Mouse (Mus musculus) embryonic facial prominence, embryonic 12.5 days (tissue): Measurements from ENCODE around the gene Pou2f2. TPM values are rescaled to one million over a fixed set of nuclear protein-coding genes. Genes with fewer than 3 reads are reported as not detected.

Experiments
- ATAC-seq: fragments of 200-750 bp; cut with Nextera tagmentation; 2 replicates; pipeline ENCODE4 v1.8.0; 2017; ENCODE audit not compliant: insufficient number of reproducible peaks, insufficient read depth, low FRiP score, low TSS enrichment
- H3K27ac ChIP-seq: fragments of 300-500 bp; sonication (generic); 2 replicates; pipeline ENCODE4 v1.5.1; 2016; ENCODE audit warnings: mild to moderate bottlenecking
- H3K27me3 ChIP-seq: fragments of 300-500 bp; sonication (generic); 2 replicates; pipeline ENCODE4 v1.6.1; 2016; ENCODE audit warnings: mild to moderate bottlenecking, moderate library complexity
- H3K36me3 ChIP-seq: fragments of 300-500 bp; sonication (generic); 2 replicates; pipeline ENCODE4 v1.6.1; 2016; ENCODE audit warnings: mild to moderate bottlenecking
- H3K4me1 ChIP-seq: fragments of 300-500 bp; sonication (generic); 2 replicates; pipeline ENCODE4 v1.6.1; 2016
- H3K4me2 ChIP-seq: fragments of 300-500 bp; sonication (generic); replicated peaks from 2 replicates; pipeline ENCODE4 v1.6.1; 2016; ENCODE audit warnings: mild to moderate bottlenecking, moderate library complexity
- H3K4me3 ChIP-seq: fragments of 300-500 bp; sonication (generic); 2 replicates; pipeline ENCODE4 v1.5.1; 2016; ENCODE audit warnings: mild to moderate bottlenecking
- H3K9ac ChIP-seq: fragments of 300-500 bp; sonication (generic); 2 replicates; pipeline ENCODE4 v1.6.1; 2016; ENCODE audit warnings: mild to moderate bottlenecking, moderate library complexity
- H3K9me3 ChIP-seq: fragments of 300-500 bp; sonication (generic); 2 replicates; pipeline ENCODE4 v1.6.1; 2016; ENCODE audit warnings: mild to moderate bottlenecking, moderate library complexity
- WGBS: fragments of 180-500 bp; shearing (Covaris S2); methylation state at CpG from one replicate; pipeline ENCODE4 v1.1.7; 2016; 5-methylcytosine and 5-hydroxymethylcytosine counted together
- polyA plus RNA-seq: library from polyadenylated mRNA; unstranded; fragments of >200 nt; fragmentation: Nextera tagmentation; extraction: Ambion mirVana; gene quantifications from 2 replicates; pipeline ENCODE4 v1.2.1, GENCODE M21; 2016

The Pou2f2 gene
- polyA plus RNA-seq, 1 experiment from 2014 or later: 3.2 TPM

DNA sequence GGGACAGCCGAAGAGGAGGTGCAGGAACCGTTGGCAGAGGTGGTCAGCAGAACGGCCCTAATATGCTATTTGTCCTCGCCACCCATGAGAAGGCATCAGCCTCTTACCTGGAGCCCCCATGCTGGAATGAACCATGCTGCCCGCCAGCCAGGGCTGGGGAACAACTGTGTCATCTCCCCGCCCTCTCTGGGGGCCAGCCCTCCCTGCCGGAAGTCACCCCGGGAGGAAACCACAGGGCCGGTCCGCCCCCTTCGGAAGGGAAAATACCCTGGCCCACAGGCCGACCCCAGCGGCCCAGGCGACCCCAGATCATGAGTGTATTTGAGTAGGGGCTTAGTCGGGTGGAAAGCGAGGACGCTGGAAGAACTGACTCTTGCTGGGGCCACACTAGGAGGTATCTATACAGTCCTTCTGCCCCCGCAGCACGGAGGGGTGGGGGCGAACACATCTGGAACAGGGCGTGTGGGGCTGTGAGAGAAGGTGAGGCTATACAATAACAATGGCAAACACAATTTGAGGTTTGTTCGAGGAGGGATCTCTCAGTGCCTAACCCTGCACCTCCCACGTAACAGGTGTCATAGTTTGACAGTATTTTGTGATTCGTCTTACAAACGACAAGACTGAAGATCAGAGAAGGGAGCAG is 47.1 kb downstream of the Pou2f2 start:
- H3K27ac ChIP-seq: no peak overlapping the region
- no peak overlapping the region for H3K4me3 ChIP-seq
- H3K36me3 ChIP-seq: no peaks in the 10 kb centered on the region
- 7% methylated on average over 25 of the region's 25 CpGs for WGBS
- ATAC-seq: no peak
- H3K4me1 ChIP-seq: 0 out of 2 replicates have a peak, but pooled peaks cover 6% of the 10 kb centered on the region
- no peaks in the 10 kb centered on the region for H3K9me3 ChIP-seq
- peaks cover 61% of the 10 kb centered on the region for H3K27me3 ChIP-seq
- 0 out of 2 replicates have a peak overlapping the region, but pooled peaks have one; percentile 12 for H3K9ac ChIP-seq
- no peak overlapping the region; the same call in 1 of the 2 replicates for H3K4me2 ChIP-seq

DNA sequence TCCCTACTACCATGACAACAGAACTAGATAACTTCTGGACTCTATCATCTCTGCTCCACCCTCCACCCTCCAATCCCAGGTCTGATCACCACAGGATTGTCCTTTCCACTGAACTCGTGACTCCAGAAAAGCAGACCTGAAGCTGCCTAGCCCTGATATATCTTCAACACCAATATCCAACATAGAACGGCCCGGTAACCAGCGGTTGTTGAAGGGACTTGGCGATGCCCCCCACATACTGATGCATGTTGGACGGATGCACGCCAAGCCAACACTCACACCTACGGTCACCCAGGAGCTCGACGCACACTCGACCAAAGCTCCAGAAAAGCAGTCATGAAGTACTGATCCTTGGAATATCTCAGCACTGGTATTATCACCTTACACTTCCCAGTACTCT is 48.3 kb downstream of the Pou2f2 start:
- WGBS: 89% methylated on average over 11 of the region's 11 CpGs
- ATAC-seq: no peak
- no peak overlapping the region for H3K4me3 ChIP-seq
- no peak overlapping the region for H3K9ac ChIP-seq
- H3K4me1 ChIP-seq: 0 out of 2 replicates have a peak, but pooled peaks cover 6% of the 10 kb centered on the region
- no peak overlapping the region for H3K4me2 ChIP-seq
- H3K36me3 ChIP-seq: no peaks in the 10 kb centered on the region
- no peak overlapping the region for H3K27ac ChIP-seq
- no peaks in the 10 kb centered on the region for H3K9me3 ChIP-seq
- H3K27me3 ChIP-seq: peaks cover 58% of the 10 kb centered on the region

- no peak overlapping the region for H3K9ac ChIP-seq
- no peak for ATAC-seq
- no peaks in the 10 kb centered on the region for H3K36me3 ChIP-seq
- H3K9me3 ChIP-seq: no peaks in the 10 kb centered on the region
- no peak overlapping the region for H3K27ac ChIP-seq
- 70% methylated on average over 11 of the region's 11 CpGs for WGBS
- no peak overlapping the region for H3K4me2 ChIP-seq
- H3K4me3 ChIP-seq: no peak overlapping the region
- H3K4me1 ChIP-seq: 0 out of 2 replicates have a peak, but pooled peaks cover 6% of the 10 kb centered on the region
- H3K27me3 ChIP-seq: peaks cover 51% of the 10 kb centered on the region
These were observed 49.0 kb downstream of the Pou2f2 start for GRCm38 (mm10) chr7:25130565-25130964.

- Histone ChIP-seq H3K36me3 (no peaks in the 10 kb centered on the region), H3K27ac (no peak overlapping the region), H3K9ac (no peak overlapping the region; the same call in 1 of the 2 replicates), H3K4me3 (no peak overlapping the region), H3K9me3 (no peaks in the 10 kb centered on the region), H3K4me2 (no peak overlapping the region), H3K4me1 (0 out of 2 replicates have a peak, but pooled peaks cover 6% of the 10 kb centered on the region), H3K27me3 (peaks cover 40% of the 10 kb centered on the region)
- WGBS: 61% methylated on average over 12 of the region's 13 CpGs
- no peak for ATAC-seq
These were observed 50.0 kb downstream of the Pou2f2 start for GRCm38 (mm10) chr7:25129390-25129979.

DNA sequence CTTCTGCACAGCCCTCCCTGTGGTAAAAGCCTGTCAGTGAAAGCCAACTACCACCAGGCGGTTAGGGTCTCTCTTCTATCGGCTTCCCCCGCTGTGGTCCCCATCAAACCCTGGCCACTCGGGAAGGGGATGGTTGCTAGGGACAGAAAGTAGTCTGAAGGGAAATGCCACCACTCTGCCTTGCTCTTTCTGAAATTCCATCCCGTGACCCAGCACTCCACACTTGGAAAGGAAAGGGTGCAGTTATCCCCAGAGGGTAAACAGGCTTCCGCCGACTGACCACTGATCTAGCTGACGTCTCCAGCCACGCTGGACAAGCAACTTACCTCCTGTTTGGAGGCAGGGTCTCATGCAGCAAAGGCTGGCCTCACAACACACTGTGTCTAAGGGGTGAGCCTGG is 51.6 kb downstream of the Pou2f2 start:
- Histone ChIP-seq H3K4me1 (0 out of 2 replicates have a peak, but pooled peaks cover 2% of the 10 kb centered on the region), H3K27ac (no peak overlapping the region), H3K4me3 (no peak overlapping the region), H3K9me3 (no peaks in the 10 kb centered on the region), H3K27me3 (peaks cover 25% of the 10 kb centered on the region), H3K4me2 (no peak overlapping the region), H3K36me3 (no peaks in the 10 kb centered on the region), H3K9ac (no peak overlapping the region)
- ATAC-seq: no peak
- 62% methylated on average over 9 of the region's 9 CpGs for WGBS

DNA sequence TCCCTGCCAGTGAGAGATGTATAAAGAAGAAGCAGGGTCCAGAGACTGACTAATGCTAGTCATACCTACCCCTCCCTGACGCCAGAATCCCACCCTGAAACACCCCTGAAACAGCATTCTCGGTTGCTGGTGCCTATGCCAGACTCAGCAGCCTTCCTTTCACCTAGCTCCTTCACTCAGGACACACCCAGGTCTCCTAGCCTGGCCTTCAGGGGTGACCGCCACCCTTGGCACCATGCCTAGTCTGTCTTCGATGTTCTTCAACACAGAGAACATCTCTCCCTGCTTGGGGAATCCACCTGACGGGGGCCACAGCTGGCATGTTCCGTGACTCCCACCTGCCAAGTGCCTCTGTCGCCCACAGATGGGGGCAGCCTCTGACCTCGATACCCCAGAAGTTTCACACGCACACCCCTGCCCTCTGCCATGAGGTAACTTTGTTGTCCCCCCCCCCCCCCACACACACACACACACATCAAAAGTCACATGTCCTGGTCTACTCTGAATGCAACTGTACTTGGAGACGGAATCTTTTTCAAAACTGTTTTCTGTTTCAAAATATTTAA is 53.7 kb downstream of the Pou2f2 start:
- no peaks in the 10 kb centered on the region for H3K9me3 ChIP-seq
- 0 out of 2 replicates have a peak, but pooled peaks cover 4% of the 10 kb centered on the region for H3K27me3 ChIP-seq
- ATAC-seq: no peak
- no peaks in the 10 kb centered on the region for H3K4me1 ChIP-seq
- WGBS: 79% methylated on average over 10 of the region's 10 CpGs
- no peaks in the 10 kb centered on the region for H3K36me3 ChIP-seq
- H3K27ac ChIP-seq: no peak overlapping the region
- H3K4me2 ChIP-seq: no peak overlapping the region
- no peak overlapping the region for H3K9ac ChIP-seq
- no peak overlapping the region for H3K4me3 ChIP-seq

GRCm38 (mm10) chr7:25121240-25121786 is 58.2 kb downstream of the Pou2f2 start:
- WGBS: 68% methylated on average over 13 of the region's 13 CpGs
- ATAC-seq: no peak
- H3K9me3 ChIP-seq: no peaks in the 10 kb centered on the region

GRCm38 (mm10) chr7:25120061-25120834 is 59.3 kb downstream of the Pou2f2 start:
- Histone ChIP-seq H3K9me3 (no peaks in the 10 kb centered on the region), H3K9ac (no peak overlapping the region), H3K4me3 (no peak overlapping the region), H3K4me2 (no peak overlapping the region), H3K4me1 (no peaks in the 10 kb centered on the region), H3K27ac (no peak overlapping the region), H3K27me3 (peaks cover 3% of the 10 kb centered on the region; the same call in 1 of the 2 replicates), H3K36me3 (no peaks in the 10 kb centered on the region)
- ATAC-seq: no peak
- WGBS: 84% methylated on average over 25 of the region's 25 CpGs

More at GRCm38 (mm10) chr7:25121240-25121786, 58.2 kb downstream of the Pou2f2 start:
- Histone ChIP-seq H3K4me2 (no peak overlapping the region), H3K27me3 (peaks cover under 1% of the 10 kb centered on the region; the same call in 1 of the 2 replicates), H3K9ac (no peak overlapping the region), H3K4me1 (no peaks in the 10 kb centered on the region), H3K4me3 (no peak overlapping the region), H3K27ac (no peak overlapping the region), H3K36me3 (no peaks in the 10 kb centered on the region)

DNA sequence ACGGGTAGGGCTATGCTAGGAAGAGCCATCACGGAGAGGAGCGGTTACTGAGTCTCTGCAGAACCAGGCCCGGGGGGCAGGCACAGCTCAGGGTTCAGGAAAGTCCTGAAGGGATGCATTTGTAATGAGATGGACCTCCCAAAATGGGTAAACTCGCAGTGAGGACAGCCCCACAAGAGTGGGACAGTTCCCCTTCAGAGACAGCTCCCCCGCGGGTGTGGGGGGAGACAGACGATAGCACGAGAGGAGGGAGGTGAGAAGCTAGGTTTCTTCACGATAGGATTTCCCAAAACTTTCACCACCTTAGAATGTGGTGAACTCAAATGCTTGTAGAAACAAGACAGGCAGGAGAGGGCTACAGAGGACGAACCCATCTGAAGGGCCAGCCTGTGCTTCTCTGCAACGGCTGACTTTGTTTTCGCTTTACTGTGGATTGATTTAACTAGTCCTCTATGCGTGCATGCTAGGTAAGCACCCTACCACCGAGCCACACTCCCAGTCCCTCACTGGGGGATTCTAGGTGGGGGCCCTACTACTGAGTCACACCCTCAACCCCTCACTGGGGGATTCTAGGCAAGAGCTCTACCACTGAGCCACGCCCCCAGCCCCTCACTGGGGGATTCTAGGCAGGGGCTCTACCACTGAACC is 66.4 kb downstream of the Pou2f2 start:
- Histone ChIP-seq H3K4me2 (no peak overlapping the region), H3K36me3 (no peaks in the 10 kb centered on the region), H3K27ac (no peak overlapping the region), H3K9ac (no peak overlapping the region), H3K4me3 (no peak overlapping the region), H3K9me3 (no peaks in the 10 kb centered on the region), H3K4me1 (no peaks in the 10 kb centered on the region), H3K27me3 (peaks cover 3% of the 10 kb centered on the region; the same call in 1 of the 2 replicates)
- no peak for ATAC-seq
- WGBS: 85% methylated on average over 16 of the region's 16 CpGs

DNA sequence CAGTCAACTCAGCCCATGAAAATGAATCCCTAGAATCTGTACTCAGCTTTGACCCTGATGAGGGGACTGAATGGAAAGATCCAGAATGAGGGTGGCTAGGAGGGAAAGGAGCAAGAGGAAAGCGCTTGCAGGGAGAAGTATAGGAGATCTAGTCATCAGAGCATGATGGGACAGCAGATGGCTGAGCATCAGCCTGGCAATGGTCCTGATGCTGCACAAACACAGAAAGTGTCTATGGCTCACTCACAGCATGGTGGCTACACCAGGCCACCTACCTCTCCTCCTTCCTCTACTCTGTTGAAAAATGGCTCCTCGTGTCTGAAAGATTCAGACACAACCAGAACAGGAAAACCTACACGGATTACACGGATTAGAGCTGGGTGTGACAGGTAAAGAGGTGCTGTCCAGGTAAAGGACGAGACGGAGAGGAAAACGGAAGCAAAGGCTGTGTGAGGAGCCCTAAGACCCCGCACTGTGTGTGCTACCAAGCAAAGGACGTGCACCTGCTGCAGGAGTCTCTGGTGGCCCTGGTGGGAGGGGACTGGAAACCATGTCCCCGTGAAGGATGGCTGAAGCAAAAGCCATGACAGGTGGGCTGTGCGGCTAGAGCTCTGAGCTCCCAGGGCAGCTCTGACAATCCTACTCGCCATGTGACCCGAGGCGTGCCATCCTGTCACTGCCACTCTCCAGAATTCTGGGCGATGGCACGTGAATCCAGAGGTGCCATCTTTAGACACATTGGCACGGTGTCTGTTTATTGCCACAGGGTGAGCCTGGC is 67.2 kb downstream of the Pou2f2 start:
- no peak overlapping the region for H3K27ac ChIP-seq
- H3K4me2 ChIP-seq: no peak overlapping the region
- H3K9me3 ChIP-seq: no peaks in the 10 kb centered on the region
- WGBS: 84% methylated on average over 17 of the region's 17 CpGs
- H3K36me3 ChIP-seq: no peaks in the 10 kb centered on the region
- ATAC-seq: no peak
- peaks cover under 1% of the 10 kb centered on the region; the same call in 1 of the 2 replicates for H3K4me1 ChIP-seq
- no peak overlapping the region for H3K4me3 ChIP-seq
- H3K27me3 ChIP-seq: peaks cover 3% of the 10 kb centered on the region; the same call in 1 of the 2 replicates
- H3K9ac ChIP-seq: no peak overlapping the region
